Mouse (Mus musculus) heart, embryonic 11.5 days (tissue): ENCODE results near the gene Meis1. TPM values are rescaled to one million over a fixed set of nuclear protein-coding genes. Genes with fewer than 3 reads are reported as not detected.

Experiments used
- ATAC-seq: fragments of 200-750 bp; cut with Nextera tagmentation; replicated peaks from 2 replicates; pipeline ENCODE4 v1.8.0; 2017; ENCODE audit warnings: moderate library complexity; ENCODE audit not compliant: insufficient number of reproducible peaks, low FRiP score, low TSS enrichment
- H3K27ac ChIP-seq: fragments of 300-500 bp; sonication (generic); 2 replicates; pipeline ENCODE4 v1.5.1; 2014; ENCODE audit warnings: mild to moderate bottlenecking, low read depth, low read length
- H3K27me3 ChIP-seq: fragments of 300-500 bp; sonication (generic); 2 replicates; pipeline ENCODE4 v1.6.1; 2014; ENCODE audit warnings: mild to moderate bottlenecking, low read length, mixed read lengths; ENCODE audit not compliant: control insufficient read depth, insufficient read depth
- H3K36me3 ChIP-seq: fragments of 300-500 bp; sonication (generic); 2 replicates; pipeline ENCODE4 v1.6.1; 2014; ENCODE audit warnings: mild to moderate bottlenecking, low read length, moderate library complexity, mixed read lengths; ENCODE audit not compliant: control insufficient read depth, insufficient read depth
- H3K4me1 ChIP-seq: fragments of 300-500 bp; sonication (generic); 2 replicates; pipeline ENCODE4 v1.6.1; 2014; ENCODE audit warnings: low read length; ENCODE audit not compliant: control insufficient read depth, insufficient read depth
- H3K4me2 ChIP-seq: fragments of 300-500 bp; sonication (generic); 2 replicates; pipeline ENCODE4 v1.6.1; 2014; ENCODE audit warnings: mild to moderate bottlenecking, moderate library complexity
- H3K4me3 ChIP-seq: fragments of 300-500 bp; sonication (generic); 2 replicates; pipeline ENCODE4 v1.5.1; 2014; ENCODE audit warnings: low read depth, low read length
- H3K9ac ChIP-seq: fragments of 300-500 bp; sonication (generic); 2 replicates; pipeline ENCODE4 v1.6.1; 2014; ENCODE audit warnings: mild to moderate bottlenecking, low read depth, low read length, moderate library complexity
- H3K9me3 ChIP-seq: fragments of 300-500 bp; sonication (generic); replicated peaks from 2 replicates; pipeline ENCODE4 v1.6.1; 2016; ENCODE audit warnings: low read length; ENCODE audit not compliant: control insufficient read depth
- WGBS: fragments of 180-500 bp; shearing (Covaris S2); extraction: QIAGEN DNeasy Blood & Tissue Kit; methylation state at CpG from one replicate; pipeline ENCODE4 v1.1.7; 2014; ENCODE audit not compliant: insufficient replicate concordance; 5-methylcytosine and 5-hydroxymethylcytosine counted together
- polyA plus RNA-seq: library from polyadenylated mRNA; unstranded; fragments of >200 nt; fragmentation: Nextera tagmentation; extraction: Ambion mirVana; gene quantifications from 2 replicates; pipeline ENCODE4 v1.2.1, GENCODE M21; 2014

Meis1 gene
- polyA plus RNA-seq, 1 experiment from 2014 or later = 72.8 TPM

GRCm38 (mm10) chr11:18954852-18955251, 63.9 kb downstream of the Meis1 start:
- peaks cover 57% of the 10 kb centered on the region for H3K4me1 ChIP-seq
- no peaks in the 10 kb centered on the region for H3K27me3 ChIP-seq
- H3K9me3 ChIP-seq = no peaks in the 10 kb centered on the region
- no peaks in the 10 kb centered on the region for H3K36me3 ChIP-seq
- no peak overlapping the region for H3K4me3 ChIP-seq
- H3K4me2 ChIP-seq = no peak overlapping the region
- WGBS = 82% methylated on average over 2 of the region's 2 CpGs
- no peak overlapping the region for H3K9ac ChIP-seq
- no peak for ATAC-seq
- H3K27ac ChIP-seq = no peak overlapping the region

GRCm38 (mm10) chr11:18953892-18954291, 64.9 kb downstream of the Meis1 start:
- no peak overlapping the region for H3K4me2 ChIP-seq
- no peak overlapping the region for H3K27ac ChIP-seq
- H3K27me3 ChIP-seq = no peaks in the 10 kb centered on the region
- ATAC-seq = no peak
- H3K9me3 ChIP-seq = no peaks in the 10 kb centered on the region
- no peak overlapping the region for H3K9ac ChIP-seq
- 88% methylated on average over 7 of the region's 7 CpGs for WGBS
- H3K4me3 ChIP-seq = no peak overlapping the region
- no peaks in the 10 kb centered on the region for H3K36me3 ChIP-seq
- peaks cover 57% of the 10 kb centered on the region for H3K4me1 ChIP-seq

- WGBS = 60% methylated on average over 13 of the region's 13 CpGs
- Histone ChIP-seq H3K27ac (peak overlapping the region; percentile 57), H3K4me1 (peaks cover 55% of the 10 kb centered on the region)
Observed at GRCm38 (mm10) chr11:18948600-18949295, 70.0 kb downstream of the Meis1 start.

GRCm38 (mm10) chr11:18947434-18947833, 71.4 kb downstream of the Meis1 start:
- no peak overlapping the region for H3K4me3 ChIP-seq
- H3K4me2 ChIP-seq = no peak overlapping the region; the same call in 1 of the 2 replicates
- no peak overlapping the region for H3K9ac ChIP-seq
- peak overlapping the region; percentile 78 for H3K27ac ChIP-seq
- H3K9me3 ChIP-seq = no peaks in the 10 kb centered on the region
- 0 out of 2 replicates have a peak, but pooled peaks have one; percentile 49 for ATAC-seq
- H3K4me1 ChIP-seq = peaks cover 59% of the 10 kb centered on the region
- WGBS = 30% methylated on average over 3 of the region's 3 CpGs
- H3K27me3 ChIP-seq = no peaks in the 10 kb centered on the region
- no peaks in the 10 kb centered on the region for H3K36me3 ChIP-seq

More at GRCm38 (mm10) chr11:18948600-18949295, 70.0 kb downstream of the Meis1 start:
- Histone ChIP-seq H3K4me2 (no peak overlapping the region), H3K4me3 (no peak overlapping the region), H3K36me3 (no peaks in the 10 kb centered on the region), H3K9me3 (no peaks in the 10 kb centered on the region), H3K9ac (no peak overlapping the region), H3K27me3 (no peaks in the 10 kb centered on the region)
- ATAC-seq = no peak

- no peak overlapping the region for H3K9ac ChIP-seq
- no peaks in the 10 kb centered on the region for H3K27me3 ChIP-seq
- no peak overlapping the region for H3K27ac ChIP-seq
- no peak for ATAC-seq
- no peaks in the 10 kb centered on the region for H3K9me3 ChIP-seq
- H3K4me3 ChIP-seq = no peak overlapping the region
- H3K36me3 ChIP-seq = no peaks in the 10 kb centered on the region
- peaks cover 59% of the 10 kb centered on the region for H3K4me1 ChIP-seq
- WGBS = 38% methylated on average over 3 of the region's 3 CpGs
- H3K4me2 ChIP-seq = no peak overlapping the region
Observed at GRCm38 (mm10) chr11:18945778-18946177, 73.0 kb downstream of the Meis1 start.

- H3K4me3 ChIP-seq = no peak overlapping the region
- H3K4me2 ChIP-seq = no peak overlapping the region
- no peaks in the 10 kb centered on the region for H3K36me3 ChIP-seq
- no peaks in the 10 kb centered on the region for H3K27me3 ChIP-seq
- 60% methylated on average over 14 of the region's 14 CpGs for WGBS
- no peak overlapping the region for H3K9ac ChIP-seq
- no peak for ATAC-seq
- peaks cover 56% of the 10 kb centered on the region for H3K4me1 ChIP-seq
- no peaks in the 10 kb centered on the region for H3K9me3 ChIP-seq
- no peak overlapping the region for H3K27ac ChIP-seq
Observed at GRCm38 (mm10) chr11:18944972-18945625, 73.7 kb downstream of the Meis1 start.

- Histone ChIP-seq H3K27ac (no peak overlapping the region), H3K36me3 (no peaks in the 10 kb centered on the region), H3K27me3 (no peaks in the 10 kb centered on the region), H3K4me3 (no peak overlapping the region), H3K9me3 (no peaks in the 10 kb centered on the region), H3K9ac (no peak overlapping the region), H3K4me1 (peaks cover 47% of the 10 kb centered on the region), H3K4me2 (no peak overlapping the region)
- no peak for ATAC-seq
- 63% methylated on average over 7 of the region's 7 CpGs for WGBS
Observed at GRCm38 (mm10) chr11:18944209-18944608, 74.6 kb downstream of the Meis1 start.

GRCm38 (mm10) chr11:18942990-18943389, 75.8 kb downstream of the Meis1 start:
- Histone ChIP-seq H3K27me3 (no peaks in the 10 kb centered on the region), H3K9me3 (no peaks in the 10 kb centered on the region), H3K4me1 (peaks cover 40% of the 10 kb centered on the region), H3K4me2 (no peak overlapping the region), H3K36me3 (no peaks in the 10 kb centered on the region), H3K27ac (no peak overlapping the region), H3K9ac (no peak overlapping the region), H3K4me3 (no peak overlapping the region)
- WGBS = 48% methylated on average over 2 of the region's 2 CpGs
- ATAC-seq = no peak
